Mouse (Mus musculus) heart, adult 18-20 months (tissue): ENCODE data around the gene Efl1. TPM values are rescaled to one million over a fixed set of nuclear protein-coding genes. Genes with fewer than 3 reads are reported as not detected.
A peak's percentile ranks its signal among the peaks of the same experiment; 100 is the strongest.

Source experiments
- DNase-seq, 2 experiments: peaks; one replicate each; pipeline ENCODE4 v3.0.0; 2021 to 2022; ENCODE audit warnings: mixed read lengths in 1 of 2
- long read RNA-seq, 2 experiments: library from polyadenylated mRNA; stranded (forward); transcript quantifications; one replicate each; pipeline ENCODE4 v2.0.0; 2021
- total RNA-seq, 2 experiments: library from RNA; stranded (reverse); gene quantifications; 2 replicates each; pipeline ENCODE4 v1.2.3; 2021

The Efl1 gene
- 10 to 100 TPM in 1 of 2 experiments, 1 to 10 TPM in 1; 8.6 to 10.6 TPM for total RNA-seq
- long read RNA-seq, experiment 1, partial matches to known transcripts: 1 of 1 reads
- long read RNA-seq, experiment 1, other reads (novel, unspliced or antisense): 0 of 1 reads
- long read RNA-seq, experiment 2, partial matches to known transcripts: 0 of 2 reads
- long read RNA-seq, experiment 2, other reads (novel, unspliced or antisense): 2 of 2 reads

- DNase-seq: peak; percentile 94 to 95
Observed at GRCm38 (mm10) chr7:82648353-82649080, at the start of gene Efl1, which contains the start of gene Saxo2. Gene Efl1 (plus strand): TSS chr7:82648614. Gene Saxo2 (minus strand): TSS chr7:82648528.

GRCm38 (mm10) chr7:82602008-82602407 lies 46.4 kb upstream of the Efl1 start:
- DNase-seq: no peak

GRCm38 (mm10) chr7:82605425-82605824 lies 43.0 kb upstream of the Efl1 start:
- no peak for DNase-seq

GRCm38 (mm10) chr7:82609629-82610028 lies 38.8 kb upstream of the Efl1 start:
- DNase-seq: no peak

- peak; percentile 6 to 45 for DNase-seq
Observed at GRCm38 (mm10) chr7:82625342-82625741, 23.1 kb upstream of the Efl1 start.

GRCm38 (mm10) chr7:82647183-82647582 lies 1.2 kb upstream of the Efl1 start:
- no peak for DNase-seq

DNA sequence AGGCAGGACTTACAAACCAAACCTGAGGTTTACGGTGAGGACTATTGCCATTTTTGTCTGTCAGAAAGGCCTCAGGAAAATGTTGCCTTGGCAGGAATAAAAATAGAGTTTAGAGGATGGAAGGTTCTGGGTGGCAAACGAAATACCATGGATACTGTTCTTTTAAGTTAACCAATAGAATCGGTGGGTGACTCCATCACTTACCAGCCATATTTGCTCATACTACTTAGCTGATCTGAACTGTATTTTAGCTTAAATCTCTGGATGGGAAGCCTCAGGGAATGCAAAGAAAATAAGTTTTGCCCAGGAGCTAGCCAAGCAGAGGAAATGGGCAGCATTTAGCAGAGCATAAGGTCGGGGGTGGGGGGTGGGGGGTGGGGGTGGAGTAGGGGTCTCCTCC lies 505 bp upstream of the Efl1 start:
- no peak for DNase-seq

GRCm38 (mm10) chr7:82649081-82649445 lies 649 bp downstream of the Efl1 start:
- no peak for DNase-seq

- peak in 1 of 2 experiments; percentile 14 for DNase-seq
Observed at GRCm38 (mm10) chr7:82664604-82665003, 16.2 kb downstream of the Efl1 start.

DNA sequence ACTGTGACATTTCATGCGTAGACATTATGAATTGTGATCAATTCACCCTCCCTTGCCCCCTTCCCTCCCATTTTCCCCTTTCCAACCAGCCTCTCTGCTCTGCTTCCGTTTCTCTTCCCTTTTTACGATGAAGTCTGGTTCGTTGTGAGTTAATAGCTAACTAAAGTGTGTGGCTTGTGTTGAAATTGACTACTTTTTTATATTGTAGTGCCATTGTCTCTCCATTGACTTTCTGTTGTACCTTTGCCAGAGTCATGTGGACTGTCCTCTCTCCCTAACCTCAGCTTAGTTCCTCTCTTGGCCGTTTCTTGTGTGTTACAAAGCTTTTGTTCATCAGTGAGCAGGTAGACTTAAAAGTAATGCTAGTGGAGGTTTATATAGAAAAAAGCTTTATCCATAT lies 27.6 kb downstream of the Efl1 start:
- no peak for DNase-seq

- no peak for DNase-seq
Observed at GRCm38 (mm10) chr7:82676834-82677233, 28.4 kb downstream of the Efl1 start.

- no peak for DNase-seq
Observed at GRCm38 (mm10) chr7:82679901-82680300, 31.5 kb downstream of the Efl1 start.

GRCm38 (mm10) chr7:82688736-82689135 lies 40.3 kb downstream of the Efl1 start:
- peak; percentile 60 to 63 for DNase-seq

GRCm38 (mm10) chr7:82691021-82691738 lies 42.8 kb downstream of the Efl1 start:
- DNase-seq: no peak

DNA sequence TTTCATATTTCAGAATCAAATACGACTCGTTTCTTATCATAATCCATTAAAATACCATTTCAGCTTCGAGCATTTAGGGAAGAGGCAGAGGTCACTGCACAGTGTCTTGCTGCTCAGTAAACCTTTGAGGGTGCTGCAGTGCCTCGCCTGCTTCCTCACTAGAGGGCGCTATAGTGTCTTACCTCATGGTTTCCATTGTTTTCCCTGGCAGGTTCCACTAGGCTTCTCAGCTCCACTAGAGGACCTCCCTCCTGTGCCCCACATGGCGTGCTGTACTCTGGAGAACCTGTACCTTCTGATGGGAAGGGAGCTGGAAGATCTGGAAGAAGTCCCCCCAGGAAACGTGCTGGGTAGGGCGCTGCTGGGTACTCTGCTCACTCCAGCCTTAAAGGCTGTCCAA lies 49.3 kb downstream of the Efl1 start:
- no peak for DNase-seq

DNA sequence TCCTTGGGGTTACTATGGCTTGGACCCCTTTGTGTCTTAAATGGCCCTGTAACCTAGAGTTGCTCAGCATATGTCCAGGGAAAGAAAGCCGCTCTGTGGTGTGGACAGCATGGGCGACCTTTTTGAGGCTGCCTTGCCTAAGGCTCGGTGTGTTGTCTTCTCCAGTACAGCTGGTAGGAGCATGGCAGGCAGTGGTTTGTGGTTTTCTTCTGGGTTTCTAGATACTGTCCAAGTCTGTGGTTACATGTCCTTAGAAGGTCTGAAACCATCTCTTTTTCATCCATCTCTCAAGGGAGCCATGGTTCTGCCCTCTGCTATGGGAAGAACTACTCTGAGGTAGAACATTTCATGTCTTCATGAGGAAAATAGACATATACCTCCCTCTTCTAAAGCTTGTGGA lies 50.6 kb downstream of the Efl1 start:
- DNase-seq: no peak

GRCm38 (mm10) chr7:82702384-82703343 lies 54.2 kb downstream of the Efl1 start:
- DNase-seq: no peak

- DNase-seq: no peak
Observed at GRCm38 (mm10) chr7:82709172-82709571, 60.8 kb downstream of the Efl1 start.

GRCm38 (mm10) chr7:82715210-82715911 lies 66.9 kb downstream of the Efl1 start:
- DNase-seq: peak; percentile 27 to 57

DNA sequence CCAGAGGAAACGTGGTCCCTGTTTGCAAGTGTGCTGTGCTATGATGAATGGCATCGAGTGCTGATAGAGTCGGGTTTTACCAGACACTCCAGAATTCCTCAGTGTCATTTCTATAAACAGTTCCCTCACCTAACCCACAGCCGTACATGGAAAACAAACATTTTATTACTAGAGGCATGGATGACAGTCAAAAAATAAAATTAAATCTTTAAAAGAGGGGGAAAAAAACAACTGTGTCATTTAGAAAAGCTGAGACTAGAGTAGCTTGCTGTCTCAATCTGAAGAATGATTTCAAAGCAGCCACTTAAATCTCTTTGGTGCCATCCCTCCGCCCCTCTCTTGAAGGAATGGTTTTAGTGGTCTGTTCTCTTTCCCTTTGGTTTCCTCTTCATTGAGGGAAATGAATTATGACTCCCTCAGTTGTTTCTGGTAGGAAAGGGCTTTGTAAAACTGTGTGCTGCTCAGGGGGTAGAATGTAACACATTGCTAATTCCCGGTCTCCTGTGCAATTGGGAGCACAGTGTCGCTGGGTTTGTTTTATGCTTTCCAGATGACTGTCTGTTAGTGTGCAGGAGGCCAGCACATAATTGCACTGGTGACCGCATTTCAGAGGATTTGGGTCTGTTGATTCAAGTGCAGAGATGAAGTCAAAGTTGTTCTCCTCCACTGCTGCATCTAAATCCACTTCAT lies 67.6 kb downstream of the Efl1 start:
- DNase-seq: no peak

GRCm38 (mm10) chr7:82719285-82719684 lies 70.9 kb downstream of the Efl1 start:
- DNase-seq: no peak
